Mouse (Mus musculus): Measurements from ENCODE around the gene Tas1r1.

The Tas1r1 gene

DNA sequence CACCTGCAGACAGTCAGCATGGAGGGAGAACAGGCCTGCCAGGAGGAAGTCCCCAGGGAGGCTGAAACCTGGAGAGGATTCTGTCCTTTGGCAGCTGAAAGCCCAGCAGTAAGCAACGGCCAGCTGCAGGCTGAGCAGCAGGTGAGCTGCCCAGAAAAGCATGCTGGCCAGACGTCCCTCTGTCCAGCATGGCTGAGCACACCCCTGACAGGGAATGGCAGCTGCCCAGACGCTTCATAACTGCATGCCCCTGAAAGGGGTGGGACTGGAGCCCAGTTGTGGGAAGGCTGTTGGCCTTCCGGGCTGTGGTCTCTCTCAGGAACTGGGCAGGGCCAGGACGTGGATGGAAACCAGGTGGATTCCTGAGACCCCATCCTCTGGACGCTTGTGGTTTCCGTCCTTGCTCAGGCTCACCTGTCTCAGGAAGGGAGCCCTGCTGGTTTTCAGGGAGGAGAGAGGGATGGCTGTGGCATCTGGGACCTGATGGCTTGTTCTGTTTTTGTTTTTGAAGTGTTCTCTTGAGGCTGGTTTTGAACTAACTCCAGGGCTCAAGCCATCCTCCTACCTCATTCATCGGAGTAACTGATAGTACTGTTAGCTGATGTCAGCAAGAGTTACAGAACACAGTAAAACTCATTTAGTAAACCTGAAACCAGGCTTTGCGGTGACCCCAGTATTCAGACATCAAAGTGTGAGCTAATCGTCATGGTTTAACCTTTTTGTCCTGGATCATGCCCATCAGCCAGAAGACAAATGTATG, at the start of gene Tas1r1:
Gene Tas1r1 (minus strand): TSS at position 344 of the 760 bp plus-strand sequence.
- Histone ChIP-seq H3K27me3 (ENCODE audit: insufficient read depth, low read length) (peaks cover 11% of the 10 kb centered on the region), H3K9me3 (ENCODE audit: low read length) (no peaks in the 10 kb centered on the region), H3K4me3 (replicated peaks; ENCODE audit: low read length) (peak within 1 kb of the TSS; percentile 99), H3K4me1 (replicated peaks; ENCODE audit: low read depth, low read length) (peaks cover 66% of the 10 kb centered on the region), H3K36me3 (ENCODE audit: insufficient read depth, low read length) (peaks cover 32% of the 10 kb centered on the region)
- TF ChIP-seq NANOG (IDR thresholded peaks at IDR 0.05; ENCODE audit: borderline replicate concordance, low read length) (no peak), POU5F1 (IDR thresholded peaks at IDR 0.05; ENCODE audit: borderline replicate concordance, low read length) (no peak), CTCF (conservative IDR thresholded peaks at IDR 0.05; ENCODE audit: low read length) (no peak)

DNA sequence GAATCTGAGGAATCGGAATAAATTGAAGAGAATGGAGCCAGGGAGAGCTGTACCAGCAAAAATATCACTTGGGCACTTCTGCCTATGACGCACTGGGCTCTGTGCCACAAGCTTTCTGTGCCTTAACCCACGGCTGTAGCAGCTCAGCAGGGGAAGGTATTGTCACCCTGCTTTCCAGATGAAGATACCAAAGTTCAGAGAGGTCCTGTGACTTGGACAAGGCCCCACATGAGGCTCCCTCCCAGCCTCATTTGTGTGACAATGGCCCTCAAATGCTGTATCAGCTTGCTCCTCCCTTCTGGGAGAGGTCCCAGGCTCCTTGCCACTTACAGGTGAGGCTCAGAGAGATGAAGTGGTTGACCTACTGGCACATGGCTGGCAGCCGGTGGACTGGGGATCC, 49.8 kb upstream of the Tas1r1 start:
- H3K4me3 ChIP-seq (replicated peaks; ENCODE audit: low read length) = peak overlapping the region; percentile 88
- TF ChIP-seq POU5F1 (IDR thresholded peaks at IDR 0.05; ENCODE audit: borderline replicate concordance, low read length) (peak; percentile 30; the same call in 1 of the 2 replicates), CTCF (conservative IDR thresholded peaks at IDR 0.05; ENCODE audit: low read length) (no peak), NANOG (IDR thresholded peaks at IDR 0.05; ENCODE audit: borderline replicate concordance, low read length) (peak; percentile 7; the same call in 1 of the 2 replicates)

GRCm38 (mm10) chr4:152087211-152088081, 49.1 kb upstream of the Tas1r1 start:
- no peaks in the 10 kb centered on the region for H3K9me3 ChIP-seq (ENCODE audit: low read length)
- H3K4me3 ChIP-seq (replicated peaks; ENCODE audit: low read length) = peak overlapping the region; percentile 88
- H3K27me3 ChIP-seq (ENCODE audit: insufficient read depth, low read length) = peaks cover 34% of the 10 kb centered on the region
- TF ChIP-seq POU5F1 (IDR thresholded peaks at IDR 0.05; ENCODE audit: borderline replicate concordance, low read length) = no peak
- peaks cover 92% of the 10 kb centered on the region for H3K4me1 ChIP-seq (replicated peaks; ENCODE audit: low read depth, low read length)
- H3K36me3 ChIP-seq (ENCODE audit: insufficient read depth, low read length) = peaks cover 22% of the 10 kb centered on the region

More for the DNA sequence above, 49.8 kb upstream of the Tas1r1 start:
- no peaks in the 10 kb centered on the region for H3K9me3 ChIP-seq (ENCODE audit: low read length)
- H3K27me3 ChIP-seq (ENCODE audit: insufficient read depth, low read length) = peaks cover 32% of the 10 kb centered on the region
- peaks cover 28% of the 10 kb centered on the region for H3K36me3 ChIP-seq (ENCODE audit: insufficient read depth, low read length)
- peaks cover 92% of the 10 kb centered on the region for H3K4me1 ChIP-seq (replicated peaks; ENCODE audit: low read depth, low read length)

GRCm38 (mm10) chr4:152086505-152087210, 48.3 kb upstream of the Tas1r1 start:
- peak overlapping the region; percentile 88 for H3K4me3 ChIP-seq (replicated peaks; ENCODE audit: low read length)
- no peaks in the 10 kb centered on the region for H3K9me3 ChIP-seq (ENCODE audit: low read length)
- H3K4me1 ChIP-seq (replicated peaks; ENCODE audit: low read depth, low read length) = peaks cover 89% of the 10 kb centered on the region
- TF ChIP-seq CTCF (conservative IDR thresholded peaks at IDR 0.05; ENCODE audit: low read length) = no peak
- no peak for TF ChIP-seq POU5F1 (IDR thresholded peaks at IDR 0.05; ENCODE audit: borderline replicate concordance, low read length)
- no peak for TF ChIP-seq NANOG (IDR thresholded peaks at IDR 0.05; ENCODE audit: borderline replicate concordance, low read length)
- peaks cover 34% of the 10 kb centered on the region for H3K27me3 ChIP-seq (ENCODE audit: insufficient read depth, low read length)
- H3K36me3 ChIP-seq (ENCODE audit: insufficient read depth, low read length) = peaks cover 17% of the 10 kb centered on the region

GRCm38 (mm10) chr4:152084616-152085015, 46.2 kb upstream of the Tas1r1 start:
- Histone ChIP-seq H3K4me3 (replicated peaks; ENCODE audit: low read length) (no peak overlapping the region), H3K27me3 (ENCODE audit: insufficient read depth, low read length) (peaks cover 34% of the 10 kb centered on the region), H3K4me1 (replicated peaks; ENCODE audit: low read depth, low read length) (peaks cover 77% of the 10 kb centered on the region), H3K9me3 (ENCODE audit: low read length) (no peaks in the 10 kb centered on the region), H3K36me3 (ENCODE audit: insufficient read depth, low read length) (peaks cover 10% of the 10 kb centered on the region)
- TF ChIP-seq POU5F1 (IDR thresholded peaks at IDR 0.05; ENCODE audit: borderline replicate concordance, low read length) (no peak), CTCF (conservative IDR thresholded peaks at IDR 0.05; ENCODE audit: low read length) (no peak), NANOG (IDR thresholded peaks at IDR 0.05; ENCODE audit: borderline replicate concordance, low read length) (no peak)

DNA sequence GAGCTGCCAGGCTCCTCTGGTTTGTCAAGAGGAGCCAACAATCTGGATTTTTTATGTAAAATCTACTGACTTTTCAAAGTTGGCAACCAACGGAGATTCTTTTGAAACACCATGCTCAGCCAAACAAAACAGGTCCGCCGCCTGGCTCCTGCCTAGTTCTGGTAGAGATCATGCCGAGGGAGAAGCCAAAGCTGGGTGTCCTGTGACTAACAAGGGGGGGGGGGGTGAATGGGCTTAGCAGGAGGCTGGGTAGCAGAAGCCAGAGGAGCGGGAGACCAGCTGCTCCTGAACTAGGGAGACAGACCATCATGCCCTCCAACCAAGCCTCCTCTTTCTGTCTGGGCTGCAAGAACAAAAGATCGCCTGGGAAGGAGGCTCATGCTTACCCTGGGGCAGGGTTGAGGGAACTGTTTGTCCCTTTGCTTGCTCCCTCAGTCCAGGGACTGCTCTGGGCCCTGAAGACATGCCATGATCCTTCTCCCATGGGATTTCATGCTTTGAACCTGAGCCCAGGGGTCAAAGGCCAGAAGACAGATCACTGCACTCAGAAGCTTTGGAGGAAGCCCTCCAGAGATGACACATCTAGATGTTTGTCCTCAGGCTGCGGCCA, 45.3 kb upstream of the Tas1r1 start:
- no peaks in the 10 kb centered on the region for H3K9me3 ChIP-seq (ENCODE audit: low read length)
- H3K27me3 ChIP-seq (ENCODE audit: insufficient read depth, low read length) = peaks cover 34% of the 10 kb centered on the region
- peaks cover 70% of the 10 kb centered on the region for H3K4me1 ChIP-seq (replicated peaks; ENCODE audit: low read depth, low read length)
- H3K4me3 ChIP-seq (replicated peaks; ENCODE audit: low read length) = no peak overlapping the region
- TF ChIP-seq NANOG (IDR thresholded peaks at IDR 0.05; ENCODE audit: borderline replicate concordance, low read length) (no peak), CTCF (conservative IDR thresholded peaks at IDR 0.05; ENCODE audit: low read length) (no peak), POU5F1 (IDR thresholded peaks at IDR 0.05; ENCODE audit: borderline replicate concordance, low read length) (no peak)
- 0 out of 2 replicates have a peak, but pooled peaks cover under 1% of the 10 kb centered on the region for H3K36me3 ChIP-seq (ENCODE audit: insufficient read depth, low read length)

DNA sequence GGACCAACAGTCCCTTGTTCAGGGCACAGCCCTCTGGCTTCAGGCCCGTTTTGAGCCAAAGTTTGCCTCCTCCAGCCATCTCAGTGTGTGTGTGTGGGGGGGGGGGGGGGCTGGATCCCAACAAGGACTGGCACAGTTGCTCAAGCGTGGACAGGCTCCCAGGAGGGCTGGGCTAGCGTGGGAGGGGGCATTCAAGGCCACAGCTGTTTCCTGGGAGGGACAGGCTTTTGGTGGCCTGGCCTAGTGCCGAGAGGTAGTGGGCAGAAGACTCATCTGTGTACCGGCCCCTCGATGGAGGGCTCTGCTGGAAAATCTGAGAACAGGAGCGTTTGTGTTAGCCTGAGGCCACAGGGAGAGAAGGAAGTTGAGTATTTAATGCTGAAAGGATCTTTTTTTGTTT, 41.6 kb upstream of the Tas1r1 start:
- Histone ChIP-seq H3K9me3 (ENCODE audit: low read length) (no peaks in the 10 kb centered on the region), H3K4me3 (replicated peaks; ENCODE audit: low read length) (no peak overlapping the region), H3K27me3 (ENCODE audit: insufficient read depth, low read length) (peaks cover 28% of the 10 kb centered on the region), H3K4me1 (replicated peaks; ENCODE audit: low read depth, low read length) (peaks cover 44% of the 10 kb centered on the region), H3K36me3 (ENCODE audit: insufficient read depth, low read length) (no peaks in the 10 kb centered on the region)
- TF ChIP-seq CTCF (conservative IDR thresholded peaks at IDR 0.05; ENCODE audit: low read length) = no peak
- no peak for TF ChIP-seq POU5F1 (IDR thresholded peaks at IDR 0.05; ENCODE audit: borderline replicate concordance, low read length)
- TF ChIP-seq NANOG (IDR thresholded peaks at IDR 0.05; ENCODE audit: borderline replicate concordance, low read length) = no peak

Data from E14TG2a.4 (cell line).